Comparison of ENCODE assay signal across 8 mouse cellular contexts in genomic region chr13:60455033-60455619, GRCm38 (mm10).
DNase-seq lines count a peak whose midpoint lies in the region; ATAC-seq and TF ChIP-seq lines count a peak whose summit lies in the region.

No protein-coding gene starts in this region.

- DNase-seq in adrenal gland, adult 2 months = peak; percentile 38
- no peak for DNase-seq in adrenal gland, postnatal 25 days
- peak; percentile 72 for DNase-seq in embryo, embryonic 11 days
- peak; percentile 43 for DNase-seq in heart, postnatal 0 days (ENCODE audit: low spot score)
- peak; percentile 64 to 76 for DNase-seq in kidney, postnatal 25 days
- DNase-seq in layer of hippocampus, postnatal 25 days (ENCODE audit: extremely low spot score in 1 of 2, low spot score in 1 of 2) = no peak
- DNase-seq in thymus, adult 18-20 months = no peak

- H3K27ac ChIP-seq in heart, postnatal 0 days (ENCODE audit: low read depth) = peak overlapping the region; percentile 40; the same call in 1 of the 2 replicates

- H3K4me2 ChIP-seq in heart, postnatal 0 days (ENCODE audit: low read depth, low read length) = no peak overlapping the region; the same call in 1 of the 2 replicates
- H3K4me2 ChIP-seq in myocyte (ENCODE audit: low read depth) = peak overlapping the region; percentile 89

- no peaks in the 10 kb centered on the region for H3K27me3 ChIP-seq in heart, postnatal 0 days (ENCODE audit: control insufficient read depth, insufficient read depth, low read length)
- no peaks in the 10 kb centered on the region for H3K27me3 ChIP-seq in myocyte (ENCODE audit: control insufficient read depth, insufficient read depth, insufficient read length)

- no peaks in the 10 kb centered on the region; the same call in 1 of the 2 replicates for H3K4me1 ChIP-seq in heart, postnatal 0 days (ENCODE audit: control insufficient read depth, insufficient read depth)

- no peaks in the 10 kb centered on the region for H3K9me3 ChIP-seq in heart, postnatal 0 days (replicated peaks; ENCODE audit: control insufficient read depth, low read length)

- TF ChIP-seq EP300 in heart, postnatal 0 days (IDR thresholded peaks at IDR 0.05; ENCODE audit: low read depth) = no peak

- no peak overlapping the region for H3K9ac ChIP-seq in heart, postnatal 0 days (replicated peaks; ENCODE audit: low read depth, low read length)

- 19% methylated on average over 15 of the region's 15 CpGs for WGBS in heart, postnatal 0 days

- no peaks in the 10 kb centered on the region for H3K79me2 ChIP-seq in myocyte (ENCODE audit: control insufficient read depth, insufficient read depth)

- no peaks in the 10 kb centered on the region for H3K36me3 ChIP-seq in heart, postnatal 0 days (replicated peaks; ENCODE audit: control insufficient read depth, insufficient read depth, low read length)
- no peaks in the 10 kb centered on the region for H3K36me3 ChIP-seq in myocyte (ENCODE audit: control insufficient read depth, insufficient read depth)

- no peak overlapping the region for H3K4me3 ChIP-seq in heart, postnatal 0 days (ENCODE audit: low read depth, low read length)
- peak overlapping the region; percentile 7 for H3K4me3 ChIP-seq in myocyte

- H3ac ChIP-seq in myocyte (ENCODE audit: control insufficient read depth, insufficient read length) = no peak overlapping the region

- ATAC-seq in heart, postnatal 0 days (ENCODE audit: insufficient read depth, low read depth) = peak; percentile 79

- no peak; the same call in 1 of the 2 replicates for TF ChIP-seq CTCF in heart, postnatal 0 days (IDR thresholded peaks at IDR 0.05; ENCODE audit: low read depth)

- no peak for TF ChIP-seq POLR2A in myocyte (IDR thresholded peaks at IDR 0.05; ENCODE audit: insufficient read length, low read depth)

TF ChIP-seq in myocyte, 11 proteins besides CTCF, POLR2A, EP300 and RAD21:
- TF ChIP-seq MYOG (IDR thresholded peaks at IDR 0.05; ENCODE audit: control insufficient read depth in 1 of 3, insufficient read depth in 1 of 3, insufficient read length in 2 of 3, low read depth in 2 of 3) (peak; percentile 81 to 87 (median 81)), SRF (IDR thresholded peaks at IDR 0.05; ENCODE audit: control insufficient read depth, insufficient read length, low read depth) (peak; percentile 69), MYOD1 (IDR thresholded peaks at IDR 0.05; ENCODE audit: control insufficient read depth in 1 of 3, insufficient read length in 2 of 3, low read depth in 2 of 3) (peak in 2 of 3 experiments; percentile 73 to 80), MAX (IDR thresholded peaks at IDR 0.05; ENCODE audit: low read depth) (no peak), CEBPB (IDR thresholded peaks at IDR 0.05; ENCODE audit: insufficient read depth, poor library complexity, severe bottlenecking) (0 out of 2 replicates have a peak, but pooled peaks have one; percentile 19), TCF12 (IDR thresholded peaks at IDR 0.05; ENCODE audit: insufficient read depth, poor library complexity, severe bottlenecking) (peak; percentile 64), TCF3 (IDR thresholded peaks at IDR 0.05; ENCODE audit: insufficient read length, low read depth) (peak; percentile 19), USF1 (IDR thresholded peaks at IDR 0.05; ENCODE audit: low read depth) (peak; percentile 1), E2F4 (IDR thresholded peaks at IDR 0.05; ENCODE audit: insufficient read depth) (no peak)

Comparison
In these comparisons a context has a peak if more than half of its experiments do, and no peak if none do; other contexts are left out.
1. DNase-seq: peak in adrenal gland, adult 2 months (single experiment), embryo, embryonic 11 days (single experiment), heart, postnatal 0 days (single experiment) and kidney, postnatal 25 days (2 of 2); none in adrenal gland, postnatal 25 days (single experiment), layer of hippocampus, postnatal 25 days (0 of 2) and thymus, adult 18-20 months (0 of 2).